In genomic region chr6:144782031-144782857, GRCm38 (mm10) we compare ENCODE assay signal across 7 mouse cellular contexts. TPM values are rescaled to one million over a fixed set of nuclear protein-coding genes. Genes with fewer than 3 reads are reported as not detected.
DNase-seq lines count a peak whose midpoint lies in the region; ATAC-seq and TF ChIP-seq lines count a peak whose summit lies in the region.

No protein-coding gene starts in this region.

- peaks cover 70% of the 10 kb centered on the region for H3K27me3 ChIP-seq in heart, embryonic 10.5 days (ENCODE audit: insufficient read depth, poor library complexity, severe bottlenecking)
- H3K27me3 ChIP-seq in limb, embryonic 10.5 days (ENCODE audit: low read depth, poor library complexity, severe bottlenecking) = peaks cover 13% of the 10 kb centered on the region
- no peaks in the 10 kb centered on the region; the same call in 1 of the 2 replicates for H3K27me3 ChIP-seq in midbrain, embryonic 16.5 days (ENCODE audit: control insufficient read depth, insufficient read depth, low read depth, low read length)

- no peaks in the 10 kb centered on the region for H3K36me3 ChIP-seq in heart, embryonic 10.5 days
- H3K36me3 ChIP-seq in limb, embryonic 10.5 days = no peaks in the 10 kb centered on the region
- H3K36me3 ChIP-seq in midbrain, embryonic 16.5 days (ENCODE audit: control insufficient read depth, insufficient read depth, low read length) = no peaks in the 10 kb centered on the region

- H3K9ac ChIP-seq in midbrain, embryonic 16.5 days (ENCODE audit: low read depth, low read length) = peak overlapping the region; percentile 82

- H3K4me3 ChIP-seq in heart, embryonic 10.5 days = peak overlapping the region; percentile 85
- H3K4me3 ChIP-seq in limb, embryonic 10.5 days = peak overlapping the region; percentile 87
- peak overlapping the region; percentile 79 for H3K4me3 ChIP-seq in midbrain, embryonic 16.5 days (ENCODE audit: low read depth, low read length)

- peak overlapping the region; percentile 98 for H3K4me2 ChIP-seq in midbrain, embryonic 16.5 days (ENCODE audit: low read length)

- DNase-seq in ovary, adult 18-20 months (ENCODE audit: low spot score) = peak; percentile 32
- no peak for DNase-seq in ovary, postnatal 10 days (ENCODE audit: low spot score)
- peak; percentile 62 for DNase-seq in brain, embryonic 14.5 days (ENCODE audit: low read depth)
- DNase-seq in heart, embryonic 10.5 days (ENCODE audit: low spot score) = no peak
- DNase-seq in limb, embryonic 10.5 days (ENCODE audit: low spot score) = peak; percentile 62
- DNase-seq in thymus, postnatal 14 days = no peak

- TF ChIP-seq POLR2A in brain, embryonic 14.5 days (IDR thresholded peaks at IDR 0.05; ENCODE audit: borderline replicate concordance, extremely low read depth, insufficient read depth, insufficient read length, poor library complexity, severe bottlenecking) = 0 out of 2 replicates have a peak, but pooled peaks have one; percentile 24

- peak overlapping the region; percentile 89 for H3K27ac ChIP-seq in heart, embryonic 10.5 days
- H3K27ac ChIP-seq in limb, embryonic 10.5 days = peak overlapping the region; percentile 97
- peak overlapping the region; percentile 74 for H3K27ac ChIP-seq in midbrain, embryonic 16.5 days (ENCODE audit: low read length)

- H3K4me1 ChIP-seq in heart, embryonic 10.5 days = peaks cover 8% of the 10 kb centered on the region
- H3K4me1 ChIP-seq in limb, embryonic 10.5 days = peaks cover 66% of the 10 kb centered on the region
- H3K4me1 ChIP-seq in midbrain, embryonic 16.5 days (ENCODE audit: control insufficient read depth, insufficient read depth, low read length) = peaks cover 22% of the 10 kb centered on the region

- WGBS in heart, embryonic 10.5 days = under 1% methylated on average over 54 of the region's 55 CpGs
- WGBS in limb, embryonic 10.5 days = under 1% methylated on average over 48 of the region's 55 CpGs
- under 1% methylated on average over 35 of the region's 55 CpGs for WGBS in midbrain, embryonic 16.5 days

- no peak for TF ChIP-seq CTCF in brain, embryonic 14.5 days (IDR thresholded peaks at IDR 0.05; ENCODE audit: borderline replicate concordance, extremely low read depth, insufficient read depth, insufficient read length)

- no peaks in the 10 kb centered on the region for H3K9me3 ChIP-seq in heart, embryonic 10.5 days
- H3K9me3 ChIP-seq in limb, embryonic 10.5 days (replicated peaks) = no peaks in the 10 kb centered on the region
- H3K9me3 ChIP-seq in midbrain, embryonic 16.5 days (replicated peaks; ENCODE audit: control insufficient read depth, low read length, poor library complexity, severe bottlenecking) = no peaks in the 10 kb centered on the region

- ATAC-seq in midbrain, embryonic 16.5 days = peak; percentile 52

RNA-seq across cellular contexts. Expression of gene Sox5, which starts 0.5 kb away (rescaled TPM):
- polyA plus RNA-seq in brain, embryonic 14.5 days (2012; rRNA removed) = 30.3 and 40.8 TPM in 2 replicates
- 13.6 and 17.1 TPM in 2 replicates for polyA plus RNA-seq in heart, embryonic 10.5 days (2016; fragmentation: Nextera tagmentation; extraction: Ambion mirVana)
- 34.1 and 60.8 TPM in 2 replicates for polyA plus RNA-seq in limb, embryonic 10.5 days (2016; fragmentation: Nextera tagmentation; extraction: Ambion mirVana)
- polyA plus RNA-seq in midbrain, embryonic 16.5 days (2015; fragmentation: Nextera tagmentation; extraction: Ambion mirVana) = 43.3 and 51.8 TPM in 2 replicates

Comparison
In these comparisons a context has a peak if more than half of its experiments do, and no peak if none do; other contexts are left out.
1. DNase-seq: peak in ovary, adult 18-20 months (single experiment), brain, embryonic 14.5 days (single experiment) and limb, embryonic 10.5 days (single experiment); none in ovary, postnatal 10 days (single experiment), heart, embryonic 10.5 days (single experiment) and thymus, postnatal 14 days (single experiment).
2. Peak in every context shown above with its lines, with median percentiles within 50 percentile points of each other: H3K27ac ChIP-seq and H3K4me3 ChIP-seq.